Mouse (Mus musculus) liver (tissue): ENCODE measurements around the gene Hjurp.
A peak's percentile ranks its signal among the peaks of the same experiment; 100 is the strongest.

ENCODE experiments used
- DNase-seq: peaks from one replicate; pipeline ENCODE4 v3.0.0-alpha.2; 2020; ENCODE audit warnings: mixed read lengths

Gene Hjurp

GRCm38 (mm10) chr1:88260114-88260513, 17.3 kb downstream of the Hjurp start:
- DNase-seq = peak; percentile 78

- no peak for DNase-seq
Observed at GRCm38 (mm10) chr1:88259643-88260024, 17.8 kb downstream of the Hjurp start.

- peak; percentile 57 for DNase-seq
Observed at GRCm38 (mm10) chr1:88258881-88259642, 18.4 kb downstream of the Hjurp start.

GRCm38 (mm10) chr1:88258361-88258760, 19.1 kb downstream of the Hjurp start:
- DNase-seq = no peak

- DNase-seq = no peak
Observed at GRCm38 (mm10) chr1:88257681-88258080, 19.8 kb downstream of the Hjurp start.

- no peak for DNase-seq
Observed at GRCm38 (mm10) chr1:88256886-88257663, 20.4 kb downstream of the Hjurp start.

- no peak for DNase-seq
Observed at GRCm38 (mm10) chr1:88255989-88256754, 21.3 kb downstream of the Hjurp start.

- no peak for DNase-seq
Observed at GRCm38 (mm10) chr1:88255466-88255857, 22.0 kb downstream of the Hjurp start.

GRCm38 (mm10) chr1:88254793-88255465, 22.5 kb downstream of the Hjurp start:
- DNase-seq = no peak

- no peak for DNase-seq
Observed at GRCm38 (mm10) chr1:88253540-88253939, 23.9 kb downstream of the Hjurp start.

- DNase-seq = no peak
Observed at GRCm38 (mm10) chr1:88253106-88253505, 24.3 kb downstream of the Hjurp start.

- no peak for DNase-seq
Observed at GRCm38 (mm10) chr1:88250023-88250422, 27.4 kb downstream of the Hjurp start.

- DNase-seq = no peak
Observed at GRCm38 (mm10) chr1:88249596-88249995, 27.8 kb downstream of the Hjurp start.

- DNase-seq = no peak
Observed at GRCm38 (mm10) chr1:88248658-88249057, 28.8 kb downstream of the Hjurp start.

- no peak for DNase-seq
Observed at GRCm38 (mm10) chr1:88247660-88248059, 29.8 kb downstream of the Hjurp start.

- DNase-seq = no peak
Observed at GRCm38 (mm10) chr1:88246386-88246785, 31.0 kb downstream of the Hjurp start.

- DNase-seq = no peak
Observed at GRCm38 (mm10) chr1:88245881-88246280, 31.6 kb downstream of the Hjurp start.

GRCm38 (mm10) chr1:88243861-88244260, 33.6 kb downstream of the Hjurp start:
- no peak for DNase-seq

GRCm38 (mm10) chr1:88240579-88240978, 36.9 kb downstream of the Hjurp start:
- DNase-seq = no peak

- no peak for DNase-seq
Observed at GRCm38 (mm10) chr1:88240072-88240471, 37.4 kb downstream of the Hjurp start.

GRCm38 (mm10) chr1:88238771-88239170, 38.7 kb downstream of the Hjurp start:
- DNase-seq = no peak

- DNase-seq = no peak
Observed at GRCm38 (mm10) chr1:88237311-88237710, 40.1 kb downstream of the Hjurp start.

- no peak for DNase-seq
Observed at GRCm38 (mm10) chr1:88235894-88236415, 41.5 kb downstream of the Hjurp start.
